Mouse (Mus musculus): ENCODE results near the gene Gata5. TPM values are rescaled to one million over a fixed set of nuclear protein-coding genes. Genes with fewer than 3 reads are reported as not detected.

The Gata5 gene
- 7.3 and 9.7 TPM in 2 replicates for polyA plus RNA-seq (2014; fragmentation: Nextera tagmentation; extraction: Ambion mirVana)

GRCm38 (mm10) chr2:180334551-180334986 is at the start of gene Gata5:
Gene Gata5, minus strand, starts transcription at chr2:180334699.
- under 1% methylated on average over 27 of the region's 33 CpGs for WGBS
- peak; percentile 83 for ATAC-seq (ENCODE audit: insufficient number of reproducible peaks, insufficient read depth, low FRiP score, low read depth)
- peaks cover 54 to 67% of the 10 kb centered on the region in 2 experiments for H3K4me1 ChIP-seq (ENCODE audit: control insufficient read depth in 2 of 2, insufficient read depth in 2 of 2, low read length in 2 of 2)
- H3K4me3 ChIP-seq (ENCODE audit: control insufficient read depth in 1 of 2, insufficient read depth in 1 of 2, low read depth in 1 of 2, low read length in 2 of 2) = peak within 1 kb of the TSS; percentile 68 to 75
- H3K4me2 ChIP-seq (ENCODE audit: low read length) = peak within 1 kb of the TSS; percentile 87
- no peaks in the 10 kb centered on the region for H3K27me3 ChIP-seq (ENCODE audit: control insufficient read depth, insufficient read depth, low read length)
- H3K27ac ChIP-seq (replicated peaks in 1 of 2; ENCODE audit: control insufficient read depth in 1 of 2, insufficient read depth in 1 of 2, low read depth in 2 of 2, low read length in 2 of 2) = peak within 1 kb of the TSS; percentile 82 to 84
- H3K9ac ChIP-seq (ENCODE audit: low read length) = peak within 1 kb of the TSS; percentile 89
- H3K9me3 ChIP-seq (ENCODE audit: control insufficient read depth, low read length) = no peaks in the 10 kb centered on the region
- H3K36me3 ChIP-seq (ENCODE audit: control insufficient read depth, insufficient read depth, low read length) = no peaks in the 10 kb centered on the region

DNA sequence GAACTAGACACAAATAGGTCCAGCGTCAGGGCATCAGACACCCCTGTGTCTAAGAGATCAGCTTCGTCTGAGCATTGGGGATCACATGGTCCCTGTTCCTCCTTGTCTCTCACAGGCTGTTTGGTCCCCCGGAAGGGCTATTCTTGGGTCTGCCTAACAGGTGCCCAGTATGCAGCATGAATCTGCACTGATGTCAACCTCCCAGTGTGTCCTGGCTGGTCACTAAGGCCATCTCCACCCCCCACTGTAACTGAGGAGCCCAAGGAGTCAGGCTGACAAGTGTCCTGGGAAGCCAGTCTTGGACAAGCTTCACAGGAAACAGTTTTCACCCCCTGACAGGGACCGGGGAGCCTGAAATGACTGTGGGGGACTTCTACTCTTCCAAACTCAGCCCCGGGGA is 42.2 kb upstream of the Gata5 start:
- H3K4me2 ChIP-seq (ENCODE audit: low read length) = no peak overlapping the region
- H3K36me3 ChIP-seq (ENCODE audit: control insufficient read depth, insufficient read depth, low read length) = no peaks in the 10 kb centered on the region
- ATAC-seq (ENCODE audit: insufficient number of reproducible peaks, insufficient read depth, low FRiP score, low read depth) = no peak
- no peaks in the 10 kb centered on the region for H3K9me3 ChIP-seq (ENCODE audit: control insufficient read depth, low read length)
- no peak overlapping the region for H3K27ac ChIP-seq (replicated peaks in 1 of 2; ENCODE audit: control insufficient read depth in 1 of 2, insufficient read depth in 1 of 2, low read depth in 2 of 2, low read length in 2 of 2)
- WGBS = 73% methylated on average over 5 of the region's 5 CpGs
- H3K27me3 ChIP-seq (ENCODE audit: control insufficient read depth, insufficient read depth, low read length) = no peaks in the 10 kb centered on the region
- no peak overlapping the region for H3K4me3 ChIP-seq (ENCODE audit: control insufficient read depth in 1 of 2, insufficient read depth in 1 of 2, low read depth in 1 of 2, low read length in 2 of 2)
- H3K4me1 ChIP-seq (ENCODE audit: control insufficient read depth in 2 of 2, insufficient read depth in 2 of 2, low read length in 2 of 2) = peaks cover 4 to 8% of the 10 kb centered on the region in 2 experiments; a peak in 2 of 4 replicates
- H3K9ac ChIP-seq (ENCODE audit: low read length) = no peak overlapping the region

- Histone ChIP-seq H3K9ac (ENCODE audit: low read length) (no peak overlapping the region), H3K4me1 (ENCODE audit: control insufficient read depth in 2 of 2, insufficient read depth in 2 of 2, low read length in 2 of 2) (peaks cover 7 to 8% of the 10 kb centered on the region in 2 experiments; a peak in 2 of 4 replicates), H3K4me3 (ENCODE audit: control insufficient read depth in 1 of 2, insufficient read depth in 1 of 2, low read depth in 1 of 2, low read length in 2 of 2) (no peak overlapping the region), H3K36me3 (ENCODE audit: control insufficient read depth, insufficient read depth, low read length) (no peaks in the 10 kb centered on the region), H3K27me3 (ENCODE audit: control insufficient read depth, insufficient read depth, low read length) (no peaks in the 10 kb centered on the region), H3K4me2 (ENCODE audit: low read length) (no peak overlapping the region), H3K27ac (replicated peaks in 1 of 2; ENCODE audit: control insufficient read depth in 1 of 2, insufficient read depth in 1 of 2, low read depth in 2 of 2, low read length in 2 of 2) (no peak overlapping the region), H3K9me3 (ENCODE audit: control insufficient read depth, low read length) (no peaks in the 10 kb centered on the region)
- 81% methylated on average over 10 of the region's 10 CpGs for WGBS
- no peak for ATAC-seq (ENCODE audit: insufficient number of reproducible peaks, insufficient read depth, low FRiP score, low read depth)
Observed at GRCm38 (mm10) chr2:180373256-180373655, 38.8 kb upstream of the Gata5 start.

DNA sequence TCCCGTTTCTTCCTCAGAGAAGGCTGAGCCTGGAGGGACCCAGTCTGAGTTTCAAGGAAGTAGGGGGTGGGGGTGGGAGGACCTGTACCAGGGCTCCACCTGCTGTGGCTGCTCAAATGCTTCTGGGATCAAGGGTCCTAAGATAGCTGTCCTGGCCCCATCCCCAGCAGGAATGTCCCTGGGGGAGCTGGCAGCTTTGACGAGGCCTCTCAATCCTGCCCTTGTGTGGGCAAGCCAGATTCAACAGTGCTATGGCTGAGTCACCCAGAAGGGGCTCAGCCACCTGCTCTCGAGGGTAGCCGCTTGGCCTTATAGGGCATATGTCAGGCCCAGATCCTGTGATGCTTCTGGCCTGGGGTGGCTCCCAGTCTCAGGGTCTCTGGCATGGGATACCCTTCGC is 33.9 kb upstream of the Gata5 start:
- peaks cover 5% of the 10 kb centered on the region in 2 experiments; a peak in 3 of 4 replicates for H3K4me1 ChIP-seq (ENCODE audit: control insufficient read depth in 2 of 2, insufficient read depth in 2 of 2, low read length in 2 of 2)
- H3K27me3 ChIP-seq (ENCODE audit: control insufficient read depth, insufficient read depth, low read length) = no peaks in the 10 kb centered on the region
- H3K4me3 ChIP-seq (ENCODE audit: control insufficient read depth in 1 of 2, insufficient read depth in 1 of 2, low read depth in 1 of 2, low read length in 2 of 2) = no peak overlapping the region
- H3K9ac ChIP-seq (ENCODE audit: low read length) = no peak overlapping the region
- no peak for ATAC-seq (ENCODE audit: insufficient number of reproducible peaks, insufficient read depth, low FRiP score, low read depth)
- no peak overlapping the region for H3K4me2 ChIP-seq (ENCODE audit: low read length)
- H3K9me3 ChIP-seq (ENCODE audit: control insufficient read depth, low read length) = no peaks in the 10 kb centered on the region
- 66% methylated on average over 5 of the region's 5 CpGs for WGBS
- no peak overlapping the region for H3K27ac ChIP-seq (replicated peaks in 1 of 2; ENCODE audit: control insufficient read depth in 1 of 2, insufficient read depth in 1 of 2, low read depth in 2 of 2, low read length in 2 of 2)
- no peaks in the 10 kb centered on the region for H3K36me3 ChIP-seq (ENCODE audit: control insufficient read depth, insufficient read depth, low read length)

DNA sequence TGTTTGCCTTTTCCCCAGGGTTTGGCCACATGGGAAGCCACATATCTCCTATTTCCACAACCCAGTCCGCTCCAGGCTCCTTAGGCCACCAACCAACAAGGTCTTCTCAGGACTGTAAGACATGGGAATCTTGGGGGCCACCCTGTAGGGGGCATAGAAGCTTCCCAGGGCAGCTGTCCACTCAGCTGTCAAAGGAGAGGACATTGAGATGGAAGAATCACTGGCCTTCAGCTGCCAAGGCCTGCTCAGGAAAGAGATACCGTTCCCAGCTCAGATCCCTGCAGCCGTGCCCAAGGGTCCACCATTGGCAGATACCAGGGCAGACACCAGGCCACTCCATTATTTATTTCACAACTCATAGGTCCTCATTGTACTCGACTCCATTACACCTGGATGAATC is 32.9 kb upstream of the Gata5 start:
- ATAC-seq (ENCODE audit: insufficient number of reproducible peaks, insufficient read depth, low FRiP score, low read depth) = no peak
- Histone ChIP-seq H3K27me3 (ENCODE audit: control insufficient read depth, insufficient read depth, low read length) (no peaks in the 10 kb centered on the region), H3K9me3 (ENCODE audit: control insufficient read depth, low read length) (no peaks in the 10 kb centered on the region), H3K4me1 (ENCODE audit: control insufficient read depth in 2 of 2, insufficient read depth in 2 of 2, low read length in 2 of 2) (peaks cover 15% of the 10 kb centered on the region in 2 experiments), H3K27ac (replicated peaks in 1 of 2; ENCODE audit: control insufficient read depth in 1 of 2, insufficient read depth in 1 of 2, low read depth in 2 of 2, low read length in 2 of 2) (no peak overlapping the region), H3K4me2 (ENCODE audit: low read length) (no peak overlapping the region), H3K9ac (ENCODE audit: low read length) (no peak overlapping the region), H3K36me3 (ENCODE audit: control insufficient read depth, insufficient read depth, low read length) (no peaks in the 10 kb centered on the region), H3K4me3 (ENCODE audit: control insufficient read depth in 1 of 2, insufficient read depth in 1 of 2, low read depth in 1 of 2, low read length in 2 of 2) (no peak overlapping the region)
- WGBS = 83% methylated on average over 4 of the region's 4 CpGs

DNA sequence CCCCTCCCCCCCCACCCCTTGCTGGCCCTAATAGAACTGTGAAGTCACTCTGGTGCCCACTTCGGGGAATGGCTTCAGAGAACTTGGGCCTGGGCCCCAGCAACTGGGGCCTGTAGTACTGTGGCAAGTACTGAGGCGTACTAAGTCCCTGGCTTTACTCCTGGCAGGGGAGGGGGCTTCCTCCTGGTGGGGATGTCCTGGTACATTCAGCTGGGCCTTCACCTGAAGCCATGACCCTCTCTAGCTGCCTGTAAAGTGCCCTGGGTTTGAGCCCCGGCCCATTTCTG is 28.9 kb upstream of the Gata5 start:
- Histone ChIP-seq H3K27ac (replicated peaks in 1 of 2; ENCODE audit: control insufficient read depth in 1 of 2, insufficient read depth in 1 of 2, low read depth in 2 of 2, low read length in 2 of 2) (peak overlapping the region; percentile 1 to 79), H3K4me1 (ENCODE audit: control insufficient read depth in 2 of 2, insufficient read depth in 2 of 2, low read length in 2 of 2) (peaks cover 23 to 31% of the 10 kb centered on the region in 2 experiments)

GRCm38 (mm10) chr2:180362585-180363433 is 28.3 kb upstream of the Gata5 start:
- H3K36me3 ChIP-seq (ENCODE audit: control insufficient read depth, insufficient read depth, low read length) = no peaks in the 10 kb centered on the region
- WGBS = 31% methylated on average over 7 of the region's 7 CpGs
- no peak overlapping the region for H3K4me2 ChIP-seq (ENCODE audit: low read length)
- peak overlapping the region; percentile 69 to 79 for H3K27ac ChIP-seq (replicated peaks in 1 of 2; ENCODE audit: control insufficient read depth in 1 of 2, insufficient read depth in 1 of 2, low read depth in 2 of 2, low read length in 2 of 2)
- no peaks in the 10 kb centered on the region for H3K9me3 ChIP-seq (ENCODE audit: control insufficient read depth, low read length)
- H3K4me1 ChIP-seq (ENCODE audit: control insufficient read depth in 2 of 2, insufficient read depth in 2 of 2, low read length in 2 of 2) = peaks cover 22 to 31% of the 10 kb centered on the region in 2 experiments
- H3K9ac ChIP-seq (ENCODE audit: low read length) = peak overlapping the region; percentile 51; the same call in 1 of the 2 replicates
- ATAC-seq (ENCODE audit: insufficient number of reproducible peaks, insufficient read depth, low FRiP score, low read depth) = 0 out of 2 replicates have a peak, but pooled peaks have one; percentile 20
- H3K4me3 ChIP-seq (ENCODE audit: control insufficient read depth in 1 of 2, insufficient read depth in 1 of 2, low read depth in 1 of 2, low read length in 2 of 2) = no peak overlapping the region
- H3K27me3 ChIP-seq (ENCODE audit: control insufficient read depth, insufficient read depth, low read length) = no peaks in the 10 kb centered on the region

More for the DNA sequence above, 28.9 kb upstream of the Gata5 start:
- no peak overlapping the region for H3K4me2 ChIP-seq (ENCODE audit: low read length)
- 54% methylated on average over 3 of the region's 3 CpGs for WGBS
- peak overlapping the region; percentile 51; the same call in 1 of the 2 replicates for H3K9ac ChIP-seq (ENCODE audit: low read length)
- ATAC-seq (ENCODE audit: insufficient number of reproducible peaks, insufficient read depth, low FRiP score, low read depth) = no peak
- H3K9me3 ChIP-seq (ENCODE audit: control insufficient read depth, low read length) = no peaks in the 10 kb centered on the region
- H3K4me3 ChIP-seq (ENCODE audit: control insufficient read depth in 1 of 2, insufficient read depth in 1 of 2, low read depth in 1 of 2, low read length in 2 of 2) = no peak overlapping the region
- no peaks in the 10 kb centered on the region for H3K27me3 ChIP-seq (ENCODE audit: control insufficient read depth, insufficient read depth, low read length)
- no peaks in the 10 kb centered on the region for H3K36me3 ChIP-seq (ENCODE audit: control insufficient read depth, insufficient read depth, low read length)

Data from heart, embryonic 14.5 days (tissue).